Mouse (Mus musculus): Measurements from ENCODE around the gene Nfia.

DNA sequence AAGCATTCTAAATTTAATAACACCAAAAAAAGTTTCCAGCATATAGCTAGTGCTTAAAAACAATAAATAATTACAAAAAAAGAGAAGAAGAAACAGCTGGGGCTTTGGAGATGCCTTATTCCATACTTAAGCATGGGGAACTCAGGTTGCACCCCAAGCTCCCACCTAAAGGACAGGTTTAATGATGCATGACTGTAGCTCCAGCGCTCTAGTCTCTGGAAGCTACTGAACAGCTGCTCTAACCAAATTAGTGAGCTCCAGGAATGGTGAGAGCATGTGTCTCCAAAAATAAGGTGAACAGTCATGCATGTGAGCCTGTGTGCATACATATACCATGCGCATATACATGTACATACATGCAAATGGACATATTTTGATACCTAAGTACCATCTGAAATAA, 200.5 kb downstream of the Nfia start:
- TF ChIP-seq ZNF384 (IDR thresholded peaks at IDR 0.05; ENCODE audit: low read depth, low read length) (no peak), ZC3H11A (IDR thresholded peaks at IDR 0.05; ENCODE audit: borderline replicate concordance, low read depth, low read length) (no peak), CHD2 (IDR thresholded peaks at IDR 0.05; ENCODE audit: low read depth, low read length) (no peak)

Measured in ES-E14 (cell line).